Mouse (Mus musculus): ENCODE data around the gene Cln3. TPM values are rescaled to one million over a fixed set of nuclear protein-coding genes. Genes with fewer than 3 reads are reported as not detected.

Cln3 gene
- polyA plus RNA-seq, 1 experiment from 2014 or later, result 31.7 TPM

DNA sequence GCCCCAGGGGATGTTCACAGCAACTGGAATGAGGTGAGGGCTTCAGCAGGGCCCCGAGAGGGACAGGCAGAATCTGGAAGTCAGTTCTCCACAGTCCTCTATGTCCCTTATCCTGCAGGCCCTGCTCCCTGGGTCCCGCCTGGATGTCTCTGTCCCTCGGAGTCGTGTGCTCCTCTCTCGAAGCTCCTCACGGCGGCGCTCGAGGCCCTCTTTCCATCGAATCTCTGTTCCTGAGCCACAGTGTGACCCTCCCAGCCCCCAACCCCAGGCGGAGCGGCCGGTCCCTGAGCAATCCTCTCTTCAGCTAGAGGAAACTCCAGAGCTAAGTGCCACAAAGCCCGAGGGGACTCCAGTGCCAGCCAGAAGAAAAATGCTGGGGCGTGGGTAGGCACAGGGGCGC is 2.2 kb upstream of the Cln3 start:
- ATAC-seq (replicated peaks), result no peak
- Histone ChIP-seq H3K27ac (replicated peaks) (no peak overlapping the region), H3K4me1 (peaks cover 6% of the 10 kb centered on the region), H3K4me2 (replicated peaks) (0 out of 2 replicates have a peak overlapping the region, but pooled peaks have one; percentile 14), H3K36me3 (no peaks in the 10 kb centered on the region), H3K9ac (replicated peaks) (peak overlapping the region; percentile 17; the same call in 1 of the 2 replicates), H3K27me3 (0 out of 2 replicates have a peak, but pooled peaks cover 2% of the 10 kb centered on the region), H3K9me3 (no peaks in the 10 kb centered on the region), H3K4me3 (no peak overlapping the region)
- WGBS, result 8% methylated on average over 16 of the region's 16 CpGs

DNA sequence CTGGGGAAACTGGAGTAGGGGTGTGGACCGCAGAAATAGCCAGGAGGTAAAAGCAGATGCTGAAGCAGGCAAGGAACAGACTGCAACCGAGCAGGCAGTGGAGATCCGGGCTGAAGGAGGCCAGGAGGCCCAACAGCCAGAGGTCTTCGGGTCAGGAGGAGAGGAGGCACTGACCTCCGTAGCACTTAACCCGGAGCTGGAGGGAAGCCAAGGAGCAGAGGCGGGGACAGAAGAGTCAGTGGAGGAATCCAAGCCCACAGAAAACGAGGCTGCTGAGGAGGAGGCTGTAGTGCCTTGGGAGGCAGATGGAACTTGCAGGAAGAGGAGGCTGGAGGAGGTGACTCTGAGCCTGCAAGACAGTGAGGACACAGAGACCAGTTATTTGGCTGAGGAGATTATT is 1.2 kb upstream of the Cln3 start:
- Histone ChIP-seq H3K27me3 (0 out of 2 replicates have a peak, but pooled peaks cover 2% of the 10 kb centered on the region), H3K9me3 (no peaks in the 10 kb centered on the region)
- 74% methylated on average over 8 of the region's 8 CpGs for WGBS

DNA sequence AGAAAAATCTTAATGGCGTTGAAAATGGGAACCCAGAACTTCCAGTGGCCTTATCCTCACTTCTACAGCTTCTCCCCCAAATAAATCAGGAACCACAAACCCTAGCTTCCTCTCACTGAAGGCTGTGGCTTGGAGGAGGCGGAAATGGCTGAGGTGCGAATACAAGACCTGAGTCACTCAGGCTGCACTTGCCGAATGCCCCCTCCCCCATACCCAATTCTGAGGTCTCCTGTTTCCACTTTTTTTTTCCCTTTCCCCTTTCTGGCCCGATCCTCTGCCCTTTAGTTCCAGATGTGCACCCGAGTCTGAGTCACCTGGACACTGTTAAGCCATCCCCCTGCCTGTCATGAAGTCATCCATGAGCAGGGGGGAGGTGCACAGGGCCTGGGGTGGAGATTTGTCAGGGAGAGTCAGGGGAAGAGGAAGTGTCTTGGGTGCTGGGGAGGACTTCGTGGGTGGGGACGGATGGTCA is 1.1 kb downstream of the Cln3 start, which contains the start of gene Apobr:
Gene Apobr (plus strand): TSS at position 437 of the 472 bp plus-strand sequence.
- ATAC-seq (replicated peaks), result no peak
- peaks cover 20% of the 10 kb centered on the region for H3K4me1 ChIP-seq
- 0 out of 2 replicates have a peak, but pooled peaks cover 2% of the 10 kb centered on the region for H3K27me3 ChIP-seq
- H3K27ac ChIP-seq (replicated peaks), result peak within 1 kb of the TSS; percentile 94; the same call in 1 of the 2 replicates
- H3K9me3 ChIP-seq, result no peaks in the 10 kb centered on the region
- H3K4me3 ChIP-seq, result peak within 1 kb of the TSS; percentile 67
- H3K4me2 ChIP-seq (replicated peaks), result peak within 1 kb of the TSS; percentile 84
- no peaks in the 10 kb centered on the region for H3K36me3 ChIP-seq
- WGBS, result 81% methylated on average over 8 of the region's 8 CpGs
- no peak within 1 kb of the TSS for H3K9ac ChIP-seq (replicated peaks)

More for the DNA sequence above, 1.2 kb upstream of the Cln3 start:
- peaks cover 15% of the 10 kb centered on the region for H3K4me1 ChIP-seq
- H3K36me3 ChIP-seq, result no peaks in the 10 kb centered on the region
- H3K9ac ChIP-seq (replicated peaks), result no peak overlapping the region
- no peak overlapping the region for H3K27ac ChIP-seq (replicated peaks)
- ATAC-seq (replicated peaks), result no peak
- H3K4me2 ChIP-seq (replicated peaks), result no peak overlapping the region
- H3K4me3 ChIP-seq, result no peak overlapping the region

DNA sequence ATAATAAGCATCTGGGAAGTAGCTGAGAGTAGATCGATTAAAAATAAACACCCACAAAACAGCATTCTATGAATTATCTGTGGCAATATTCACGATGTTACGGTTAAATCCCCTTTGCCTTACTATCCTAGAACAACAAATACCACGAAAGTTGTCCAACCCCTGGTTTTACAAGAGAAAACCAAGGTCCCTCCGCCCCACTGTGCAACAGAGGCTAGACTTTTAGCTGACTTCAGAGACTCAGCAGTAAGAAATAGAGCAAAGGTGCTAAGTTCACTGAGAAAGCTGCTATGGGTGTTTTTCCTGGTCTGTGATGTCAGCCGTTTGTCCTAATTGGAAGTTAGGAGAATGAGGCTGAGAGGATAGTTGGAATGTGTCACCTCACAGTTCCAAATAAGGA is 1.9 kb downstream of the Cln3 start:
- H3K4me3 ChIP-seq, result peak overlapping the region; percentile 67
- H3K9me3 ChIP-seq, result no peaks in the 10 kb centered on the region
- 0 out of 2 replicates have a peak, but pooled peaks cover 2% of the 10 kb centered on the region for H3K27me3 ChIP-seq
- H3K4me2 ChIP-seq (replicated peaks), result peak overlapping the region; percentile 84
- 59% methylated on average over 6 of the region's 6 CpGs for WGBS
- H3K4me1 ChIP-seq, result peaks cover 20% of the 10 kb centered on the region
- H3K27ac ChIP-seq (replicated peaks), result peak overlapping the region; percentile 94
- ATAC-seq (replicated peaks), result no peak
- peak overlapping the region; percentile 54; the same call in 1 of the 2 replicates for H3K9ac ChIP-seq (replicated peaks)
- H3K36me3 ChIP-seq, result peaks cover 2% of the 10 kb centered on the region; the same call in 1 of the 2 replicates

DNA sequence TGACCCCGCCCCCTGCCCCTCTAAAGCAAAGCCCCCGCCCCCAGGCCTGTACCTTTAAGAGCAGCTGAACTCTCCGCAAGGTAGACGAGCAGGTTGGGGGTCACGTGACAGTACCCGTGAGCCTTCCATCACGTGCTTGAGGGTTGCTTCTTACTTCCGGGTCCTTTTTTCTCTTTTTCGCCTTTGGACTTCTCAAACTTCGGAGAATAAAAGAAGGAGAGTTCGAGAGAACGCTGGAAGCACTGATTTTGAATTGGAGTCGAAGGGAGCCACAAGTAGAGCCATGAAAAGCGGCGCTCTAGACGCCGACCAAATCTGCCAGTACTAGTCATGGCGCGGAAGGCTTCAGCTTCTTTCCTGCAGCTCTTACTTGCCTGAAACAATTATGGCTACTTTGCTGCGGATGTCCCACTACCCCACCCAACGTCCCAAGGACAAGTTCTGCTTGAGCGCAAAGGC is 2.3 kb downstream of the Cln3 start:
- Histone ChIP-seq H3K9ac (replicated peaks) (peak overlapping the region; percentile 54), H3K27ac (replicated peaks) (peak overlapping the region; percentile 94), H3K4me3 (peak overlapping the region; percentile 67), H3K4me2 (replicated peaks) (peak overlapping the region; percentile 84), H3K27me3 (0 out of 2 replicates have a peak, but pooled peaks cover 2% of the 10 kb centered on the region), H3K4me1 (peaks cover 20% of the 10 kb centered on the region), H3K36me3 (peaks cover 5% of the 10 kb centered on the region; the same call in 1 of the 2 replicates), H3K9me3 (no peaks in the 10 kb centered on the region)
- peak; percentile 89 for ATAC-seq (replicated peaks)
- under 1% methylated on average over 22 of the region's 22 CpGs for WGBS

DNA sequence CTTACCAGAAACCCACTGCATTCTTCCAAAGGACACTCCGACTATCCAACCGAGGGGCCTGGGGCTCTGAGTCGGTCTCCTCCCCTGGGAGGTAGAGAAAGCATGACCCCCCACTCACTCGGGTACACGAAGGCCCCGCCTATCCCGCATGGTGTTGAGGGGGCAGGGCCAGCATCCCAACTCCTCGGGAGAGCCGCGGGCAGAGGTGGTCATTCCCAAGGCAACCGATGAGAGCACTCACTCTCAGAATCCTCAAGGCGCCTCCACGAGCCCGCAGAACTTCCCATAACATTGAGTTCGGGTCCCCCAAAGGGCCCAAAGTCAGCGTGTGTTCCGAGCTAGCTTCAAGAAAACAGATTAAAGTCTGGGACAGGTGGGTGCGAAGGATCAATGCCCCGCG is 2.9 kb downstream of the Cln3 start:
- no peaks in the 10 kb centered on the region for H3K9me3 ChIP-seq
- peaks cover 20% of the 10 kb centered on the region for H3K4me1 ChIP-seq
- H3K27ac ChIP-seq (replicated peaks), result peak overlapping the region; percentile 94
- H3K4me2 ChIP-seq (replicated peaks), result peak overlapping the region; percentile 84
- peaks cover 6% of the 10 kb centered on the region; the same call in 1 of the 2 replicates for H3K36me3 ChIP-seq
- 0 out of 2 replicates have a peak, but pooled peaks cover 2% of the 10 kb centered on the region for H3K27me3 ChIP-seq
- peak; percentile 74 for ATAC-seq (replicated peaks)
- peak overlapping the region; percentile 54 for H3K9ac ChIP-seq (replicated peaks)
- WGBS, result 1% methylated on average over 20 of the region's 20 CpGs
- H3K4me3 ChIP-seq, result peak overlapping the region; percentile 67

DNA sequence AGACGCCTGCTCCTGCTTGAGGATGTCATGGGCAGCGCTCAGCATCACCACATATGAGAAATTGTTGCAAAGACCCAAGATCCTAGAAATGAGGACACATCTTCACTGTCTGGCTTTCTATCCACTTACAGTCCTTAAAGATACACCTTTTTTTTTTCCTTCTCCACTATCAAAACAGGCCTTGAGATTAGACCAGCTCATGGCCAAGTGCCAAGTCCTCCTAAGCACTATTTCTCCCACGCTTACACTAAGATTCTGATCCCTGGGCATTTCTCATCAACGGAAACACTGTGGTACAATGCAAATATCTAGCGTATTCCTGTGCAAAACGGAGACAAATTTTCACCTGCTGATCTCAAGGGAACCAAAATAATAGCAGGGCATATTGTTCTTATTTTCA is 4.0 kb downstream of the Cln3 start:
- Histone ChIP-seq H3K36me3 (peaks cover 11% of the 10 kb centered on the region; the same call in 1 of the 2 replicates), H3K4me3 (no peak overlapping the region), H3K9me3 (no peaks in the 10 kb centered on the region), H3K9ac (replicated peaks) (no peak overlapping the region), H3K4me2 (replicated peaks) (no peak overlapping the region), H3K4me1 (peaks cover 20% of the 10 kb centered on the region), H3K27ac (replicated peaks) (no peak overlapping the region), H3K27me3 (0 out of 2 replicates have a peak, but pooled peaks cover 2% of the 10 kb centered on the region)
- 85% methylated on average over 6 of the region's 6 CpGs for WGBS
- ATAC-seq (replicated peaks), result no peak

DNA sequence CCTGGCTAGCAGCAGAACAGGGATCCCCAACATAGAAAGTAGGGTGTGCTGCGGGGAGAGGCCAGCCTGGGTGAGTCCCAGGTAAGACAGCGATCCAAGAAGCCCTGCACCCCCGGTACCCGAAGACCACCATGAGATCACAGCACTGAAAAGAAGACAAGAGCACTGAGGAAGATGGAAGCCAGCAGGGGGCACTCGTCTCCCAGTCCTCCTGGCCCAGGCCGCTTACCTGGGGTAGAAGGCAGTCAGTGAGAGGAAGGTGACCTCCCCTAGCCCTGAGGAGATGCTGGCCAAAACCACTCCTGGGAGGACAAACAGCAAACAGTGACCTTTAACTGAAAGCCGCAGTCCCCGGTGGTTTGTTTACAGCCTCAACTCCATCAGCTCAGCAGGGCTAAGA is 6.4 kb downstream of the Cln3 start:
- H3K4me3 ChIP-seq, result no peak overlapping the region
- H3K27me3 ChIP-seq, result no peaks in the 10 kb centered on the region
- no peaks in the 10 kb centered on the region for H3K9me3 ChIP-seq
- H3K27ac ChIP-seq (replicated peaks), result no peak overlapping the region
- no peak overlapping the region for H3K4me2 ChIP-seq (replicated peaks)
- peaks cover 20% of the 10 kb centered on the region for H3K4me1 ChIP-seq
- WGBS, result 57% methylated on average over 8 of the region's 8 CpGs
- ATAC-seq (replicated peaks), result no peak
- H3K9ac ChIP-seq (replicated peaks), result no peak overlapping the region
- H3K36me3 ChIP-seq, result peaks cover 18% of the 10 kb centered on the region

DNA sequence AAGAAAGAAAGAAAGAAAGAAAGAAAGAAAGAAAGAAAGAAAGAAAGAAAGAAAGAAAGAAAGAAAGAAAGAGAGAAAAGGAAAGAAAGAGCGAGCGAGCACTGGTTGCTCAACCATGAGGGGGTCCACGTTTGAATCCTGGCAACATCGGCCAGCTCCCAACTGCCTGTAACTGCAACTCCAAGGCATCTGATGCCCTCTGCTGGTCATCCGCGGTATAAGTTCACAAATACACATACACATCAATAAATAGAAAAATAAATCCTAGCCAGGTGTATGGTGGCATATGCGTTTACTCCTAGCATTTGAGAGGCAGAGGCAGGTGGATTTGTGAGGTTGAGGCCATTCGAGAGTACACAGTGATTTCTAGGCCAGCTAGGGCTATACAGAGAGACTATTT is 8.7 kb downstream of the Cln3 start:
- Histone ChIP-seq H3K4me2 (replicated peaks) (no peak overlapping the region), H3K27ac (replicated peaks) (no peak overlapping the region), H3K4me3 (no peak overlapping the region), H3K36me3 (peaks cover 24% of the 10 kb centered on the region), H3K27me3 (no peaks in the 10 kb centered on the region), H3K9me3 (no peaks in the 10 kb centered on the region), H3K9ac (replicated peaks) (no peak overlapping the region), H3K4me1 (peaks cover 6% of the 10 kb centered on the region)
- ATAC-seq (replicated peaks), result no peak
- WGBS, result 50% methylated on average over 8 of the region's 8 CpGs

DNA sequence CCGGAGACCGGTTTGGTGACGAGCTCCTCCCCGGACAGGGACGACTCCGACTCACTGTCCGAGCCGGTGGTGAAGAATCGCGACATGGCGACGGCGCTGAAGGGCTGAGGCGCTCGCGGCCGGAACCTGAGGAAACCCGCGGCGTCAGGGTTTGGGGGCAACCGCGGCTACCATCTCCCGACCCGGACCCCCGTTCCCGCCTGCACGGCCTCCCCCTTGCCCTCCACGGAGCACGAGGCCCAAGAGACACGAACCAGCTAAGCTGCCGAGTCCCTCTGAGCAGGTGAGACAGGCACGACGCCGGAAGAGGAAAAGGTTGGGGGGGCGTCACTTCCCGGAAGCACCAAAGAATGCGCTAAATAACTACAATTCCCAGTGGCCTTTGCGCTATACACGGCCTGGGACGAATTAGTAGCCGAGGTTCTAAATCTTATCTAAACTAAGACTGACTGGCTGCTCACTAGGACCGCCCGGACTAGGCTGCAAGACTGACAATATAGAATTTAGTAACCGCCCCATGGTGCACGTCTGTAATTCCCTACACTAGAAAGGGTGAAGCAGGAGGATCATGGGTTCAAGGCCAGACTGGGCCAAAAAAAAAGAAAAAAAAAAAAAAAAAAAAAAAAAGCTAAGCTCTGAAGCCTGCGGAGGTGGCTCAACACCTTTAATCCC is 19.4 kb downstream of the Cln3 start, which contains the start of gene Eif3c:
Gene Eif3c (minus strand): TSS at position 318 of the 672 bp plus-strand sequence.
- peak; percentile 96 for ATAC-seq (replicated peaks)
- Histone ChIP-seq H3K9ac (replicated peaks) (peak within 1 kb of the TSS; percentile 82), H3K9me3 (no peaks in the 10 kb centered on the region), H3K4me1 (peaks cover 11% of the 10 kb centered on the region), H3K4me2 (replicated peaks) (peak within 1 kb of the TSS; percentile 85), H3K36me3 (peaks cover 26% of the 10 kb centered on the region), H3K4me3 (peak within 1 kb of the TSS; percentile 83), H3K27me3 (no peaks in the 10 kb centered on the region), H3K27ac (replicated peaks) (peak within 1 kb of the TSS; percentile 80)
- WGBS, result under 1% methylated on average over 46 of the region's 46 CpGs

DNA sequence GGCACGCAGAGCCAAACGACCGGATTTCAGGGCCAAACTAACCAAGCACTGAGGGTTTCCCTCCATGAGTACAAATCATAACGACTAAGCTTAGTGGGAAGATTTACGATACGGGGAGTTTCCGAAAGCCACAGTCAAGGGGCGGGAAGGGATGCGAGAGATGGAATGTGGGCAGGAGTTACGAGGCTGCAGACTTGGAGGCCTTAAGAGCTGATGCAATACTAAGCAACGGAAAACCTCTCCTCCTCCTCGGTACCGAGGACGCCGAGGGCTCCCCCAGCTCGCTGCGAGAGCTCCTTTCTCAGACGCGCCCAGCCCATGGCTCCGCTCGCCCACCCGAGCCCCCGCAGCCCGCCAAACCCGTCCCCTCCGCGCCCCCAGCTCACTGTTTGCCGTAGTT is 19.9 kb downstream of the Cln3 start:
- peak overlapping the region; percentile 80 for H3K27ac ChIP-seq (replicated peaks)
- no peak for ATAC-seq (replicated peaks)

DNA sequence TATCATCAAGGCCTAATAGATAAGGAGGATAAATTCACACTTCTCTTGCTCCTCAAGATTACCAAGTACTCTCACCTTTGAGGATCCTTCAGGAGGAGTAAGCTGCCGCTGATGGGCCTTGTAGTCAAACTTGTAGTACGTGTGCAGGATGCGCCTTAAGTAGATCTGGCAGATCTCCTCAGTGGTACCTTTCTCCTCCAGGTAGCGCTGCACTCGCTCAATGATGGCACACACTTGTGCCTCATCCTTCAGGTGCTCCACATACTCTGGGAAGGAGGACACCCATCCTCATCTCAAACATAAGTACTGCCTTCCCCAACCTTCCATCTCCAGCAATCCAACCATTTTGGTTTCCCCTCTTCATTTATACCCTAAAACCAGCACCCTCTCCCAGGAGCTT is 29.0 kb downstream of the Cln3 start:
- Histone ChIP-seq H3K27ac (replicated peaks) (no peak overlapping the region), H3K9ac (replicated peaks) (no peak overlapping the region), H3K9me3 (no peaks in the 10 kb centered on the region), H3K27me3 (no peaks in the 10 kb centered on the region), H3K36me3 (peaks cover 92% of the 10 kb centered on the region), H3K4me1 (no peaks in the 10 kb centered on the region), H3K4me2 (replicated peaks) (no peak overlapping the region), H3K4me3 (no peak overlapping the region)
- WGBS, result 98% methylated on average over 5 of the region's 5 CpGs
- no peak for ATAC-seq (replicated peaks)

More for the DNA sequence above, 19.9 kb downstream of the Cln3 start:
- H3K9ac ChIP-seq (replicated peaks), result peak overlapping the region; percentile 82
- no peaks in the 10 kb centered on the region for H3K27me3 ChIP-seq
- peaks cover 32% of the 10 kb centered on the region for H3K36me3 ChIP-seq
- 1% methylated on average over 26 of the region's 28 CpGs for WGBS
- H3K4me3 ChIP-seq, result peak overlapping the region; percentile 83
- H3K4me1 ChIP-seq, result peaks cover 11% of the 10 kb centered on the region
- no peaks in the 10 kb centered on the region for H3K9me3 ChIP-seq
- peak overlapping the region; percentile 85 for H3K4me2 ChIP-seq (replicated peaks)

Measured in forebrain, embryonic 15.5 days (tissue).